Mouse (Mus musculus): ENCODE measurements around the gene Etfa. TPM values are rescaled to one million over a fixed set of nuclear protein-coding genes. Genes with fewer than 3 reads are reported as not detected.

Etfa gene
- total RNA-seq (2014; rRNA removed) (11.5 and 13.7 TPM in 2 replicates), polyA plus RNA-seq (2015; fragmentation: Nextera tagmentation; extraction: Ambion mirVana) (94.6 and 99.1 TPM in 2 replicates)

DNA sequence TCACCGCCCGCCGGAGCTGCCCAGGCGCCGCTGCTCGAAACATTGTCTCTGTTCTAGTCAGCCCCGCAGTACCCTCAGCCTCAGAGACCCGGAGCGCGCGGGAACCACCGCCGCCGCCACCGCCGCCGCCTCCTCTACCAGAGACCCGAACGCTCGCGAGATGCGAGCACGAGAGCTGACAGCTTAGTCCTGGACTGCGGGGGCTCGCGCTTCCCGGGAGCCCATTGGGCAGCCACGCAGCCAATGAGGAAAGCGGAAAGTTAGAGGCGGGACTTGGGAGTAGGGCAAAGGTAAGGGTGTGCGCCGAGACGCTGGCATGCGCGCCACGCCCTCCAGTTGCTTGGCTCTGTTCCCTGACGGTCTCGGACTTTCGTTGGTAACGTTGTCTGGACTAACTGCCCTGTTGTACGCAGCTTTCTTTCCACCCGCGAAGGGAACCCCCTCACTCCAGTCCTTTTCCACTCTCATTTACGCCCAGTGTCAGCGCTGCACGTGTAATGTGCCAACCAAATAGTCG lies at the start of gene Etfa:
Gene Etfa, minus strand, starts transcription at position 217 of the 517 bp plus-strand sequence.
- no peak for TF ChIP-seq CTCF (IDR thresholded peaks at IDR 0.05)
- Histone ChIP-seq H3K27me3 (ENCODE audit: insufficient read depth, low read length) (peaks cover 5% of the 10 kb centered on the region; the same call in 1 of the 2 replicates), H3K9me3 (ENCODE audit: low read length) (no peaks in the 10 kb centered on the region), H3K27ac (ENCODE audit: low read depth, low read length) (peak within 1 kb of the TSS; percentile 66), H3K36me3 (ENCODE audit: insufficient read depth, low read length) (no peaks in the 10 kb centered on the region), H3K4me1 (ENCODE audit: insufficient read depth, low read length) (no peaks in the 10 kb centered on the region), H3K4me2 (ENCODE audit: low read depth, low read length, poor library complexity, severe bottlenecking) (peak within 1 kb of the TSS; percentile 98), H3K9ac (replicated peaks; ENCODE audit: low read length, poor library complexity, severe bottlenecking) (peak within 1 kb of the TSS; percentile 80), H3K4me3 (ENCODE audit: low read depth, low read length) (peak within 1 kb of the TSS; percentile 79)
- peak; percentile 100 for ATAC-seq (ENCODE audit: low FRiP score)
- peak; percentile 97 for DNase-seq (ENCODE audit: low spot score)
- under 1% methylated on average over 47 of the region's 47 CpGs for WGBS

DNA sequence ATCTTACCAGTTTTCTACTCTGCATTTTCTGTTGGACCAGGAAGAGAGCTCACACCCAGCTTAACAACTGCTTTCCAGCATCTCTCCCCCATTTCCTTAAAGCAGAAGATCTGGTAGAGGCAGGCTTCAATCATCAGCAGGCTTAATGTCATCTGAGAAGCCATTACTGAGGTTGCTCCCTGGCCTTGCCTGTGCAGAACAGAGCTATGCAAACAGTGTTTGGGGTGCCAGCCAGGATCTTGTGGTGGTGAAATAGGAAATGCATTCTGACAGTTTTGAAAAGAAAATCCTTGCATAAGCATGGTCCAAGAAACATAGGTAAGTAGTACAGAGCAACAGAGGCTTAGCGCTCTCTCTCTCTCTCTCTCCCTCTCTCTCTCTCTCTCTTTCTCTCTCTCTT lies 48.9 kb upstream of the Etfa start:
- Histone ChIP-seq H3K4me3 (ENCODE audit: low read depth, low read length) (no peak overlapping the region), H3K4me2 (ENCODE audit: low read depth, low read length, poor library complexity, severe bottlenecking) (no peak overlapping the region), H3K27ac (ENCODE audit: low read depth, low read length) (no peak overlapping the region), H3K9ac (replicated peaks; ENCODE audit: low read length, poor library complexity, severe bottlenecking) (no peak overlapping the region), H3K4me1 (ENCODE audit: insufficient read depth, low read length) (no peaks in the 10 kb centered on the region), H3K9me3 (ENCODE audit: low read length) (no peaks in the 10 kb centered on the region), H3K36me3 (ENCODE audit: insufficient read depth, low read length) (no peaks in the 10 kb centered on the region), H3K27me3 (ENCODE audit: insufficient read depth, low read length) (no peaks in the 10 kb centered on the region)
- WGBS = 77% methylated on average over 1 of the region's 1 CpGs
- TF ChIP-seq CTCF (IDR thresholded peaks at IDR 0.05) = no peak
- ATAC-seq (ENCODE audit: low FRiP score) (no peak), DNase-seq (ENCODE audit: low spot score) (no peak)

DNA sequence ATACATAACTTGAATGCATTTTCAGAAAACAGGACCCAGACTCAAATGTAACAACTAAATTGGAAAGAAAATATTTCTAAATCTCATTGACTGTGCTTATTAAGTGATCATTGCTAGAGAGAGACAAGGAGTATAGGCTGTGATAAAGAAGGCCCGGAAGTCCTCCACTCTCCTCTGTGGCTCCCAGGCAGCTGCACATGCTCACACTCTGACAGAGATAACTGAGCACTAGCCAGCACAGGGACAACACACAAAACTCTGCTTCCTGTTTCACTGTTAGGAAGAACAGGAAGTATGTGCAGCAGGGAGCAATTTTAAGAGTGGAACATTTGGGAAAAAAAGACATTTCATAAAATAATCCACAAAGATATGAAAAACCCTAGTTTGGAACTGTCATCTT lies 42.9 kb upstream of the Etfa start:
- H3K9me3 ChIP-seq (ENCODE audit: low read length) = no peaks in the 10 kb centered on the region

DNA sequence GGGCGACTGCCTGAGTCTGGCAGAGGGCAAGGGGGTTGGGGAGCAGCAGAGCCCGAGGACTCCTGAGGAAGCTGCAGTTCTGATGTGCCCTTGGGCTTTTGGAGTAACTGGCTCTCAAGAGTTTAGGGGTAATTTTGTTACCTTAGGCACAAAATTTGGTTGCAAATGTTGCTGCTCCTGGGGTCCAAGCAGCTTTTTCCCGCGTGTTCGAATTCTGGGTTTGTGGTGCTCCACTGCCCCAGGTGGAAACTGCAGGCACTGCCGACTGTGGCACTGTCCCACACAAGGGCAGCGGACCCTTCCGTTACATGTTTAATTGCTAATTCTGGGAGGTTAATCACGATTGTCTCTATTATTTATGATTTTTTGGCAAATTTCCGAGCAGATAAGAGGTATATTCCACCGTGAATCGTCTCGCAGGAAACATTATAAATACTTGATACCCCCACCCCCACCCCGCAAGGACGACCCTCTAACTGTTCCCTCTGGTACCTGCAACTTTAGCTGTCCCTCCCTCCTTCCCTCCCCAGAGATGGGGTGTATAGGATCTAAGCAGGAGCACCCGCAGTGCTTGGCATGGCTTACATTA lies 37.4 kb upstream of the Etfa start:
- ATAC-seq (ENCODE audit: low FRiP score) = no peak
- 14% methylated on average over 16 of the region's 16 CpGs for WGBS
- H3K9ac ChIP-seq (replicated peaks; ENCODE audit: low read length, poor library complexity, severe bottlenecking) = no peak overlapping the region
- H3K9me3 ChIP-seq (ENCODE audit: low read length) = no peaks in the 10 kb centered on the region
- no peak overlapping the region for H3K4me2 ChIP-seq (ENCODE audit: low read depth, low read length, poor library complexity, severe bottlenecking)
- H3K27ac ChIP-seq (ENCODE audit: low read depth, low read length) = no peak overlapping the region
- TF ChIP-seq CTCF (IDR thresholded peaks at IDR 0.05) = peak; percentile 42
- peaks cover 41% of the 10 kb centered on the region for H3K27me3 ChIP-seq (ENCODE audit: insufficient read depth, low read length)
- H3K36me3 ChIP-seq (ENCODE audit: insufficient read depth, low read length) = no peaks in the 10 kb centered on the region; the same call in 1 of the 2 replicates
- peaks cover 4% of the 10 kb centered on the region; the same call in 1 of the 2 replicates for H3K4me1 ChIP-seq (ENCODE audit: insufficient read depth, low read length)
- H3K4me3 ChIP-seq (ENCODE audit: low read depth, low read length) = no peak overlapping the region
- no peak for DNase-seq (ENCODE audit: low spot score)

More for the DNA sequence above, 42.9 kb upstream of the Etfa start:
- Histone ChIP-seq H3K9ac (replicated peaks; ENCODE audit: low read length, poor library complexity, severe bottlenecking) (no peak overlapping the region), H3K27ac (ENCODE audit: low read depth, low read length) (no peak overlapping the region), H3K4me1 (ENCODE audit: insufficient read depth, low read length) (no peaks in the 10 kb centered on the region), H3K27me3 (ENCODE audit: insufficient read depth, low read length) (peaks cover under 1% of the 10 kb centered on the region), H3K36me3 (ENCODE audit: insufficient read depth, low read length) (no peaks in the 10 kb centered on the region; the same call in 1 of the 2 replicates), H3K4me3 (ENCODE audit: low read depth, low read length) (no peak overlapping the region), H3K4me2 (ENCODE audit: low read depth, low read length, poor library complexity, severe bottlenecking) (no peak overlapping the region)
- no peak for DNase-seq (ENCODE audit: low spot score)
- WGBS = 85% methylated on average over 1 of the region's 1 CpGs
- no peak for ATAC-seq (ENCODE audit: low FRiP score)
- no peak for TF ChIP-seq CTCF (IDR thresholded peaks at IDR 0.05)

DNA sequence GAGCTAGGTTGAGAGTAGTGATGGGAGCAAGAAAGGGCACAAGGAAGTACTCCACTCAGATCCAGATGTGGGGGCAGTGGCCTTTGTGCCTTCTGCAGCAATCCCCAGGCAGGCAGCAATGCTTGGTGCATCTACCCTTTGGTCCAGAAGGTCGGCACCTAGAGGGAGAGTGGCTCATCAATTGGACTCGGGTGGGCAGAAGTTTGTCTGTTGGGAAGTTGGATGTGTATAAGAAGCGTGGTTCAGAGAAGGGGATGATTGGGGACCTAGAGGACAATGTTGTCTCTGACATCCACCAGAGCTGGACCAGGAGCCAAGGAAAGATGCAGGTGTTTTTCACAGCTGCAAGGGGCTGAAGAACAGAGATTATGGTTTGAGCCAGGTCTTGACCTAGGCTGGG lies 36.8 kb upstream of the Etfa start:
- TF ChIP-seq CTCF (IDR thresholded peaks at IDR 0.05) = no peak
- 28% methylated on average over 3 of the region's 3 CpGs for WGBS
- ATAC-seq (ENCODE audit: low FRiP score) = no peak

More for the DNA sequence above, 36.8 kb upstream of the Etfa start:
- peaks cover 4% of the 10 kb centered on the region; the same call in 1 of the 2 replicates for H3K4me1 ChIP-seq (ENCODE audit: insufficient read depth, low read length)
- no peak overlapping the region for H3K4me3 ChIP-seq (ENCODE audit: low read depth, low read length)
- no peak for DNase-seq (ENCODE audit: low spot score)
- no peaks in the 10 kb centered on the region for H3K9me3 ChIP-seq (ENCODE audit: low read length)
- no peaks in the 10 kb centered on the region; the same call in 1 of the 2 replicates for H3K36me3 ChIP-seq (ENCODE audit: insufficient read depth, low read length)
- no peak overlapping the region for H3K9ac ChIP-seq (replicated peaks; ENCODE audit: low read length, poor library complexity, severe bottlenecking)
- H3K27me3 ChIP-seq (ENCODE audit: insufficient read depth, low read length) = peaks cover 41% of the 10 kb centered on the region
- H3K4me2 ChIP-seq (ENCODE audit: low read depth, low read length, poor library complexity, severe bottlenecking) = no peak overlapping the region
- H3K27ac ChIP-seq (ENCODE audit: low read depth, low read length) = no peak overlapping the region

All from midbrain, postnatal 0 days (tissue).